Mouse (Mus musculus) leukemia stem cell, adult 10-12 weeks (primary cell): ENCODE results near the gene Morc1. TPM values are rescaled to one million over a fixed set of nuclear protein-coding genes. Genes with fewer than 3 reads are reported as not detected.

Source experiments
- polyA plus RNA-seq: library from polyadenylated mRNA; stranded (reverse); fragments of >175 nt; gene quantifications from 2 replicates; pipeline ENCODE4 v1.2.3, GENCODE M21; 2012; ENCODE audit warnings: low replicate concordance

Gene Morc1
- polyA plus RNA-seq: not detected in 2 replicates

DNA sequence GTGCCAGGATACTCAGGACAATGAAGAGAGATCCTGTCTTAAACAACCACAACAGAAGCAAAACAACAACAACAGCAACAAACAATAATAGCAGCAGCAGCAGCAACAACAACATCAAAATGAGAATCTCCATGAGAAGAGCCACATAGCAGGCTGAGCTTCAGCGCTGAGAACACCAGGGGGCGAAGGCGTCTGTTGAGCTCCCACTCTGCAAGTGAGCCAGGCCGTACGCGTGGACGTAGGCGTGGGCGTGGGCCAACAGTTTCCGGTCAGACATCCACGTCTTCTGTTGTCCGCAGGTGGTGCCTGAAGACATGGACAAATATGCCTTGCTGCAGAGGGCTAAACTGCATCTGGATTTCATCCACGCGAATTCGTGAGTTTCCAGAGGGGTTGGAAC is at the start of gene Morc1:
Gene Morc1, plus strand, starts transcription at position 211 of the 400 bp plus-strand sequence.

DNA sequence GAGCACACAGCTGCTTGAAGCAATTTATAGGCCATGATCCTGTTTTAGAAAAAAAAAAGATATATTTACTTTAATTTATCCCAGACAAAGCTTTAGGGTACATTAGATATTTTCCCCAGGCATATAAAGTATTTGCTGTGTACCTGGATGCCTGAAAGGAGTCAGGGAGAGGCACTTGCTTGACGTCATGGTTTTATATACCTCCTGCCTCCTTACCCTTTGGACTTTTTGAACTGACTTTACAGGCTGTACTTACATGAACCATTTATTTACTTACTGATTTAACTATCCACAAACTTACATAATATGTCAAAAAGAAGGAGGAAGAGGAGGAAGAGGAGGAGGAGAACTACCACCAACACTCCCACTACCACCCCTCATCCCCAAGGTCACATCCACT is 18.8 kb upstream of the Morc1 start, which contains the start of gene Gm5485:
Gene Gm5485, minus strand, starts transcription at position 171 of the 400 bp plus-strand sequence.

Other genes with a start within 250 kb of the Morc1 start
- gene Dppa4, start 147.5 kb upstream of the Morc1 start, polyA plus RNA-seq: not detected in 2 replicates
- gene Dppa2, start 127.3 kb upstream of the Morc1 start, polyA plus RNA-seq: 0.07 TPM in 1 of 2 replicates, not detected in the other
- gene Gm5485, start 18.8 kb upstream of the Morc1 start, polyA plus RNA-seq: not detected in 2 replicates